Mouse (Mus musculus): ENCODE results near the gene Slc38a11. TPM values are rescaled to one million over a fixed set of nuclear protein-coding genes. Genes with fewer than 3 reads are reported as not detected.

The Slc38a11 gene
- total and polyA plus RNA-seq, 3 experiments = not detected

- Histone ChIP-seq H3K4me3 (ENCODE audit: control insufficient read depth in 1 of 2, insufficient read depth in 1 of 2, low read depth in 2 of 2, low read length in 2 of 2) (no peak overlapping the region), H3K4me1 (ENCODE audit: control insufficient read depth in 1 of 2, insufficient read depth in 2 of 2, low read length in 2 of 2) (no peaks in the 10 kb centered on the region), H3K9ac (ENCODE audit: control insufficient read depth, low read depth, low read length, poor library complexity, severe bottlenecking) (no peak overlapping the region), H3K9me3 (replicated peaks; ENCODE audit: insufficient read depth, low read length) (no peaks in the 10 kb centered on the region), H3K36me3 (ENCODE audit: control insufficient read depth in 1 of 2, insufficient read depth in 2 of 2, low read length in 2 of 2) (no peaks in the 10 kb centered on the region), H3K79me2 (ENCODE audit: control insufficient read depth, insufficient read depth, low read length, poor library complexity) (no peaks in the 10 kb centered on the region), H3K27me3 (ENCODE audit: control insufficient read depth in 1 of 2, insufficient read depth in 2 of 2, low read length in 2 of 2) (no peaks in the 10 kb centered on the region), H3K27ac (ENCODE audit: control insufficient read depth, low read depth, low read length) (no peak overlapping the region)
- no peak for DNase-seq (ENCODE audit: low read depth, low spot score)
- TF ChIP-seq TCF12 (IDR thresholded peaks at IDR 0.05; ENCODE audit: low read depth, low read length) = no peak
- TF ChIP-seq MEF2A (IDR thresholded peaks at IDR 0.05; ENCODE audit: extremely low read depth, insufficient replicate concordance, low read depth, low read length, poor library complexity, severe bottlenecking) = no peak
- no peak for TF ChIP-seq NELFE (IDR thresholded peaks at IDR 0.05; ENCODE audit: low read depth, low read length)
- TF ChIP-seq RCOR1 (IDR thresholded peaks at IDR 0.05; ENCODE audit: low read depth, low read length) = no peak
- TF ChIP-seq BHLHE40 (IDR thresholded peaks at IDR 0.05; ENCODE audit: borderline replicate concordance, low read depth, low read length) = no peak
- no peak for TF ChIP-seq ZNF384 (IDR thresholded peaks at IDR 0.05; ENCODE audit: low read depth, low read length)
- no peak for TF ChIP-seq USF1 (IDR thresholded peaks at IDR 0.05; ENCODE audit: low read depth, low read length)
- no peak for TF ChIP-seq TBP (IDR thresholded peaks at IDR 0.05; ENCODE audit: low read depth, low read length)
- TF ChIP-seq ELF1 (IDR thresholded peaks at IDR 0.05; ENCODE audit: low read depth, low read length) = no peak
- no peak for TF ChIP-seq E2F4 (IDR thresholded peaks at IDR 0.05; ENCODE audit: borderline replicate concordance, low read depth, low read length)
- TF ChIP-seq SIN3A (IDR thresholded peaks at IDR 0.05; ENCODE audit: low read length) = no peak
- no peak for TF ChIP-seq POLR2AphosphoS2 (IDR thresholded peaks at IDR 0.05; ENCODE audit: low read length)
Measured at GRCm38 (mm10) chr2:65337378-65338140, 26.3 kb downstream of the Slc38a11 start.

- H3K4me1 ChIP-seq (ENCODE audit: control insufficient read depth in 1 of 2, insufficient read depth in 2 of 2, low read length in 2 of 2) = no peaks in the 10 kb centered on the region
- H3K4me3 ChIP-seq (ENCODE audit: control insufficient read depth in 1 of 2, insufficient read depth in 1 of 2, low read depth in 2 of 2, low read length in 2 of 2) = no peak overlapping the region
- H3K27ac ChIP-seq (ENCODE audit: control insufficient read depth, low read depth, low read length) = no peak overlapping the region
- no peaks in the 10 kb centered on the region for H3K36me3 ChIP-seq (ENCODE audit: control insufficient read depth in 1 of 2, insufficient read depth in 2 of 2, low read length in 2 of 2)
- no peak overlapping the region for H3K9ac ChIP-seq (ENCODE audit: control insufficient read depth, low read depth, low read length, poor library complexity, severe bottlenecking)
- no peak for DNase-seq (ENCODE audit: low read depth, low spot score)
- no peaks in the 10 kb centered on the region for H3K27me3 ChIP-seq (ENCODE audit: control insufficient read depth in 1 of 2, insufficient read depth in 2 of 2, low read length in 2 of 2)
- no peak for TF ChIP-seq BHLHE40 (IDR thresholded peaks at IDR 0.05; ENCODE audit: borderline replicate concordance, low read depth, low read length)
- TF ChIP-seq MAFK (IDR thresholded peaks at IDR 0.05; ENCODE audit: borderline replicate concordance, low read depth, low read length) = no peak
- no peak for TF ChIP-seq ZNF384 (IDR thresholded peaks at IDR 0.05; ENCODE audit: low read depth, low read length)
- no peak for TF ChIP-seq MAX (IDR thresholded peaks at IDR 0.05; ENCODE audit: low read length)
- TF ChIP-seq CTCF (IDR thresholded peaks at IDR 0.05 in 2 of 3, conservative IDR thresholded peaks at IDR 0.05 in 1 of 3; ENCODE audit: control insufficient read depth in 1 of 3, insufficient read depth in 1 of 3, low read depth in 2 of 3, low read length in 3 of 3, poor library complexity in 1 of 3, severe bottlenecking in 1 of 3) = no peak
- no peak for TF ChIP-seq MXI1 (IDR thresholded peaks at IDR 0.05; ENCODE audit: low read depth, low read length)
- TF ChIP-seq POLR2AphosphoS5 (IDR thresholded peaks at IDR 0.05; ENCODE audit: borderline replicate concordance, low read depth, low read length) = no peak
- TF ChIP-seq MAZ (IDR thresholded peaks at IDR 0.05; ENCODE audit: low read depth, low read length) = no peak
- no peak for TF ChIP-seq CHD2 (IDR thresholded peaks at IDR 0.05; ENCODE audit: low read length)
- TF ChIP-seq TAL1 (IDR thresholded peaks at IDR 0.05; ENCODE audit: low read length) = no peak
- no peak for TF ChIP-seq EP300 (IDR thresholded peaks at IDR 0.05; ENCODE audit: low read depth in 1 of 2, low read length in 2 of 2)
- TF ChIP-seq HCFC1 (IDR thresholded peaks at IDR 0.05; ENCODE audit: low read depth, low read length) = no peak
- no peak for TF ChIP-seq E2F4 (IDR thresholded peaks at IDR 0.05; ENCODE audit: borderline replicate concordance, low read depth, low read length)
- TF ChIP-seq GATA1 (IDR thresholded peaks at IDR 0.05; ENCODE audit: low read depth, low read length) = no peak
- no peak for TF ChIP-seq SIN3A (IDR thresholded peaks at IDR 0.05; ENCODE audit: low read length)
- TF ChIP-seq JUND (IDR thresholded peaks at IDR 0.05; ENCODE audit: low read depth, low read length) = no peak
- no peak for TF ChIP-seq POLR2AphosphoS2 (IDR thresholded peaks at IDR 0.05; ENCODE audit: low read length)
- no peaks in the 10 kb centered on the region for H3K79me2 ChIP-seq (ENCODE audit: control insufficient read depth, insufficient read depth, low read length, poor library complexity)
- H3K9me3 ChIP-seq (replicated peaks; ENCODE audit: insufficient read depth, low read length) = no peaks in the 10 kb centered on the region
Measured at GRCm38 (mm10) chr2:65336608-65337007, 27.2 kb downstream of the Slc38a11 start.

Measured in MEL (cell line).